Mouse (Mus musculus) G1E-ER4 (cell line): ENCODE data around the gene Alkbh4. TPM values are rescaled to one million over a fixed set of nuclear protein-coding genes. Genes with fewer than 3 reads are reported as not detected.

Source experiments
- GATA1 ChIP-seq: IDR thresholded peaks from one replicate; pipeline ENCODE4 v1.8.0; 2012; ENCODE audit warnings: low read length, inconsistent platforms
- polyA plus RNA-seq: library from polyadenylated mRNA; stranded (reverse); fragments of >175 nt; gene quantifications from 2 replicates; pipeline ENCODE4 v1.2.3, GENCODE M21; 2012

The Alkbh4 gene
- polyA plus RNA-seq, 1 experiment: 42.7 TPM

- no peak for TF ChIP-seq GATA1
Measured at GRCm38 (mm10) chr5:136136292-136136990, 495 bp downstream of the Alkbh4 start.

DNA sequence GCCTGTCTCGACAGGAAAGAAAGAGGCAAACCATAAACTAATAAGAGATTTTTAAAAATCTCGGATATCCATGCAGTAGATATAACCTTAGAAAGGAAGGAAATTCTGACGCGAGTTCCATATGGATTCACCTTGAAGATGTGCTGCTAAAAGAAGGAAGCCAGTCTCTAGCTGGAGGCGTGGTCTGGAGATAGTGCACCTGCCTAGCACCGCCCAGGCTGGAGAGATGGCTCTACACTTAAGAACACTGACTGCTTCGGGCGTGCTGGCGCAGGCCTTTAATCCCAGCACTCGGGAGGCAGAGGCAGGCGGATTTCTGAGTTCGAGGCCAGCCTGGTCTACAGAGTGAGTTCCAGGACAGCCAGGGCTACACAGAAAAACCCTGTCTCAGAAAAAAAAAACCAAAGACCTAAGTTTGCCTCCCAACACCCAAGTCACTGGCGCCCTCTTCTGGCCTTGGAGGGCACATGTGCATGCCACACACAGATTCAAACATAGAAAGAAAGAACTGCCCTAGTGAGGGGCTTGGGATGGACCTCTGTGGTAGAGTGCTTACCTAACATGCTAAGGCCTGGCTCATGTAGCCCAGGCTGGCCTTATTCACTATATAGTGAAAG is 1.8 kb downstream of the Alkbh4 start:
- TF ChIP-seq GATA1: no peak

GRCm38 (mm10) chr5:136139393-136139792 is 3.4 kb downstream of the Alkbh4 start:
- no peak for TF ChIP-seq GATA1

DNA sequence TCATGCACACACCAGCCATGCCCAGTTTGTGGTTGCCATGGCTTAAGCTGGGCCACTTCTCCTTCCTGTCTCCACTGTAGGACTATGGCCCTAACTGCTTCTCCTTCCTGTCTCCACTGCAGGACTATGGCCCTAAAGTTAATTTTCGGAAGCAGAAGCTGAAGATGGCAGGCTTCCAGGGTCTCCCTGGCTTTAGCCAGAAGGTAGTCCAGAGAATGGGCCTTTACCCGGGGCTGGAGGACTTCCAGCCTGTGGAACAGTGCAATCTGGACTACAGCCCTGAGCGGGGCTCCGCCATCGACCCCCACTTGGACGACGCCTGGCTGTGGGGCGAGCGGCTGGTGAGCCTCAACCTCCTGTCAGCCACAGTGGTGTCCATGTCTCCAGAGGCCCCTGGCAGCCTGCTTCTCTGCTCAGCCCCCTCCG is 4.1 kb downstream of the Alkbh4 start:
- no peak for TF ChIP-seq GATA1

DNA sequence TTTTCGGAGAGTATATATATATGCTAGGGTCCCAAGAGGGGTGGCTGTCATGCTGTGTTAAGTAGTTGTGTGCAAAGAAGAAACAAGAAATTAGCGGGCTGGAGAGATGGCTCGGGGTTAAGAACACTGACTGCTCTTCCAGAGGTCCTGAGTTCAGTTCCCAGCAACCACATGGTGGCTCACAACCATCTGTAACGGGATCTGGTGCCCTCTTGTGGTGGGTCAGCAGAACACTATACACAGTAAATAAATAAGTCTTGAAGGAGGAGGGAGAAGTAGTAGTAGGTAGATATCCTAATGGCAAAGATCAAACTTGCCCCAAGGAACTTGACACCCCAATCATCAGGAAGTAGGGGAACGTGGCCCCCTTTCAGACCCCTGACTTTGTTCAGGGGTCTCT is 6.8 kb downstream of the Alkbh4 start:
- no peak for TF ChIP-seq GATA1

DNA sequence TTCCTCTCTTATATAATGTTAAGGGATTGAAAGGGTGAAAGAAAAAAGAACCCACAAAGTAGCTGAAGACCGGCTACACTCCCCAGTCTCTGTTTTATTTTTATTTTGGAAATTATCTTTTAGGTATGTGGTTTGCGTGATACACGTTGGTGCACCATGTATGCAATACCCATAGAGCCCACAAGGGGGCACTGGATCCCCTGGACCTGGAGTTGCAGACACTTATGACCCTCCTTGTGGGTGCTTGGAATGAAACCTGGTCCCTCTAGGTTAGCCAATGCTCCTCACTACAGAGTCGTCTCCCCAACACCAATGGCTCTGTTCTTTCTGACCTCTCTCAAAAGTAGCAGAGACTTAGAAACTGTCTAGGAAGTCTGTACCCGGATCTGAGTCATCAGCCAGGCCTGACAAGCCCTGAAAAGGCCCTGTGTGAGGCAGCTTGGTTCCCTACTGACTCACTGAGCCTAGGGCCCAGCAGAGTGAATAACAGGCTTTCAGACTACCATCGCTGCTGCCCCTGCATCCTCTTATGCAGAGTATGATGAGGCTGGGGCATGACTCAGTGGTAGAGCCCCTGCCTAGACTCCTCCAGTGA is 7.3 kb downstream of the Alkbh4 start:
- TF ChIP-seq GATA1: no peak

GRCm38 (mm10) chr5:136144606-136145430 is 8.9 kb downstream of the Alkbh4 start:
- peak; percentile 34 for TF ChIP-seq GATA1

DNA sequence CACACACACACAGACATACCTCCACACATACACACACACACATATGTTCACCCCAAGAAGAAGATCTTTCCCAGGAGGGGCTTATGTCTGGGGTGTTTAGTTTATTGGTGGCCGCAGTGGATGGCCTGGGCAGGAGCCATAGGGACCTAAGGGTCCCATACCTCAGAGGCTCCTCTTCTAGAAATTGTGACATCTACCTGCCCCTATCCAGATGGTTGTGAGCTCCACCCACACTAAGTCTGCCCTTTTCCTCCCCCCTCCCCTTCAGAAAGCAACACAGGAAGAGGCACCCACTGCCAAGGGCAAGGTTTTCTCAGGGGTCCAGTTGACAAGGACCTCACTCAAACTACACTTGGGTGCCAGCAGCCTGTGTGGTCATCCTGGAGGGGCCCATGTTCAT is 11.0 kb downstream of the Alkbh4 start:
- no peak for TF ChIP-seq GATA1

DNA sequence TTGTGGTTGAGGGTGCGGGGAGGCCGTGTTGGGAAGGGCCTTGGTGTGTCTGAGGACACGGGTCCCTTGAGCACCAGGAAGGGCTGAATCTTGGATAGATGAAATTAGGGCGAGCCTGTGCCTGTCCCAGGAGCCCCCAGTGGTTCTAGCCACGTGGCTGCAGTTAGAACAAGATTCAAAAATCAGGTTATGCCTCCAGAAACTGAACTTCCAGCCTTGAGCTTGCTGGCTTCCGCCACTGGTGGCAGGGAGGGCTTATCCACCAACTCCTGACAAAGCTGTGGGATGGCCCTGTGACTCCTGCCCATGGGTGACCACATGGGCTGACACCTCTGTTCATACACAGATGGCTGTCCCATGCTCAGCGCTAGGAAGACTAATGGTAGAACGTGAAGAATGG is 11.8 kb downstream of the Alkbh4 start:
- no peak for TF ChIP-seq GATA1

DNA sequence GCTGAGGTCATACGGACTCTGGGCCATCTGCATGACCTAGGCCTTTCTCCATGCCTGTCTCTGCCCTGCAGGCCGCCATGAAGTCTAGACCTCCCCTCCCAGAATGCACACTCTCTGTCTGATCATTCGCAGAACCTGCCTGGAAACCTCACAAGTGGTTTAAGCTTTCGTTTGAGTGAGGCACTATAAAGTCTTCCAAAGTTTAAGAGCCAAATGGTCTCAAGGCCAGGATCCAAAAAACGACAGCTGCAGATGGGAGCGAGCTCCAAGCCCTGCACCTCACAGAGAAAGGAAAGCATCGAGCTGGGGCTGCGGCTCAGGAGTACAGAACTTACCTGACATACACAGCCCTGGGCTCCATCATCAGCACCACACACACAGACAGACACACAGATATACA is 16.4 kb downstream of the Alkbh4 start:
- TF ChIP-seq GATA1: no peak

DNA sequence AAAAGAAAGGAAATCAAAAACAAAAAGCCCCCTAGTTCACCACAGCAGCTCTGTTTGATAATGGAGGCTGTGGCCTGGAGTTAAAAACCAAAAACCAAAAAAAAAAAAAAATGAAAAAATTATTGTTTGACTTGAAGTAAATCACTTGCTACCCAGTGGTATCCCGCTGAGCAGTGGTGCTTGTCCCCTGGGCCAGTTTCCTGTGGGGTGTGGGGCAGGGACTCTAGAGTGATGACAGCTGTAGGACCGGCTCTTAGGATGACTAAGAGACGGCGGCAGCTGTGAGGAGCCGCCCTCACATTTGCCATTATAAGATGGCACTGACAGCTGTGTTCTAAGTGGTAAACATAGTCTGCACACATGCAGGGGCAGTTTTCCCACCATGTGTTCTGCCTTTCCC is 19.5 kb downstream of the Alkbh4 start:
- TF ChIP-seq GATA1: no peak

- TF ChIP-seq GATA1: no peak
Measured at GRCm38 (mm10) chr5:136163807-136164474, 28.0 kb downstream of the Alkbh4 start.

- no peak for TF ChIP-seq GATA1
Measured at GRCm38 (mm10) chr5:136165246-136165645, 29.3 kb downstream of the Alkbh4 start.

DNA sequence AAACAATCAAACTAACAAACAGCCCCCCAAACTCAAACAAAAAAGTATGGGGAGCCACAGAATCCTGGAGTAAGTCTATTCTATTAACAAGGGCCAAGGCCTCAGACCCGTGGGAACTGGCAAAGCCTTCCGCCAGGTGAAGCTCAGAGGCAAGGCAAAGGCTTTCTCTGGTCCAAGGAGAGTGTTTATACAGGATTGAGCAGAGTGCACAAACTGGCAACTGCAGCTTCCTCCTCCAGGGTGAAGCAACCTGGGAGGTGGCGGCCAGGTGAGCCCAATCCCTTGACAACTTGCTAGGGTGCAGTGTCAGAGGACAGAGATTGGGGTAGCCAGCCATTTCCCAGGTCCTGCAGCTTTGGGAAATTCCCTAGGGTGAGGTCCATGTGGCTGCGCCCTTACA is 31.4 kb downstream of the Alkbh4 start:
- no peak for TF ChIP-seq GATA1

DNA sequence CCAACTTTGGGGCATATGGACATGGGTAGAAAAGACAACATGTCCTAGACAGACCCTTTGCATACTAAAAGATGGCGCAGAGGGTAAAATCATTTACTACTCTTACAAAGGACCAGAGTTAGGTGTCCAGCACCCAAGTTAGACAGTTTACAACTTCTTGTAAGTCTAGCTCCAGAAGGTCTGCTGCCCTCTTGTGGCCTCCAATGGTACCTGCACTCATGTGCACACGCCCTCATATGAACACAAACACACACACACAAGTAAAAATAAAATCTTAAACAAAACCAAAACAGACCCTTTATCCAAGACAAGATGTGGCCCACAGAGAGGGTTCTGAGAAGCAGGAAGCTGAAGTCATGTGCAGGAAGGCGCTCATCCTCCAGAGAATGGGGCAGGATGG is 32.1 kb downstream of the Alkbh4 start:
- TF ChIP-seq GATA1: no peak
